Mouse (Mus musculus) left cerebral cortex, adult 8-10 months (tissue): ENCODE measurements around the gene Dhdds. TPM values are rescaled to one million over a fixed set of nuclear protein-coding genes. Genes with fewer than 3 reads are reported as not detected.
A peak's percentile ranks its signal among the peaks of the same experiment; 100 is the strongest.
"Not testable (repeated sequence)": the region's sequence is repeated elsewhere in the genome, so short reads cannot be mapped to it uniquely, and the experiment has no call there.

Experiments used
- DNase-seq, 2 experiments: peaks; one replicate each; pipeline ENCODE4 v3.0.0; 2022; ENCODE audit warnings: low spot score in 2 of 2
- total RNA-seq, 4 experiments: library from RNA; stranded (reverse); gene quantifications; 2 replicates each; pipeline ENCODE4 v1.2.4; 2022

The Dhdds gene
- total RNA-seq, 4 experiments from 2014 or later = 63.6 to 73.6 (median 68.4) TPM

DNA sequence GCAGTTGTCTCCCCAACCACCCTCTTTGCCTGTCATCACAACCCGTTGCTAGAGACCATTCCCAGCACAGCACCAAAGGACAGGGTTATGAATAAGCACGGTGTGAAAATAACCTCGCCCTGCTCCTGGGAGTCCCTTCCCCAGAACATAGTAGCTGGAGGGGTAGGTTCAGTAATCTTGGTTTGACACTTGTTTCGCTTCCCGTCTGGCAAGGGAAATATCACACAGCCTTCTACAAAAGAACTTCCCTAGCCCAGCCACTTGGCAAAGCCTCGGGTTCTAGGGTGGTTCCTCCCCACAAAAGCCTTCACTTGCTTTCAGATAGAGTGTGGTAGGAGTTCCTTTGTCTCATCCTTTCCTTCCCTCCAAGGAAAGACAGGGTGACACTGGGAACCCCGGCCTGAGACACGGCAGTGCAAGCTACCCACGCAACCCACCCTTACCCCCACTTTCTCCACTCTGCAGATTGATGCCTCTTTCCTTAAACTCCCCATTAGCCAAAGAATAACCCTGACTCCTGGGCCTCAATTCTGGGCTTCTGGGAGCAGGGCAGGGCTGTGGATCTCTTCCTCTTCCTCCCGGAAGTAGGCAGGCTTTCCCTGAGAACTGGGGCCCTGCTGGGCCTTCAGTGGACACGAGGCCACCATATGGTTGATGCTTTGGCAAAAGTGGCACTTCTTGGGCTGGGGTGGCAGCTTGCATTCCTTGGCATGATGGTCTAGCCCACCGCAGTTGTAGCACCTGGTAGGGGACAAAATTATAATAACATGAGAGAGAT lies 5.1 kb upstream of the Dhdds start:
- DNase-seq = no peak

DNA sequence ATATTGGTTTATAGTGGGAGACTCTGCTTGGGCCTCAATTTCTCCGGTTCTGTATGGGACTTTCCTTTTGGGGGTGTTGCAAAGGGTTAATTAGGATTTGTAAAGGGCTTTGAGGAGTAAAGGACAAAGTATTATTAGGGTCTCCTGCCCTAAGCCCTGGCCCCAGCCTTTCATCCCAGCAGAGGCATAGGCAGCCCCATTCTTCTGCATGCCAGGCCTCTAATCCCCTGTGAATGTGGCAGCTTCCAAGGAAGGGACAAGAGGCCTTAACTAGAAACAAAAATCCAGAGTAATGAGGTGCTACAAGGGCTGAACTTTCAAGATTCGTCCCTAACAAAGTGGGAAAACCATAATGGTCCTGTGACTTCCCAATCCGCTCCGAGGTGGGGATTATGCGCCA lies 2.2 kb upstream of the Dhdds start:
- no peak for DNase-seq

DNA sequence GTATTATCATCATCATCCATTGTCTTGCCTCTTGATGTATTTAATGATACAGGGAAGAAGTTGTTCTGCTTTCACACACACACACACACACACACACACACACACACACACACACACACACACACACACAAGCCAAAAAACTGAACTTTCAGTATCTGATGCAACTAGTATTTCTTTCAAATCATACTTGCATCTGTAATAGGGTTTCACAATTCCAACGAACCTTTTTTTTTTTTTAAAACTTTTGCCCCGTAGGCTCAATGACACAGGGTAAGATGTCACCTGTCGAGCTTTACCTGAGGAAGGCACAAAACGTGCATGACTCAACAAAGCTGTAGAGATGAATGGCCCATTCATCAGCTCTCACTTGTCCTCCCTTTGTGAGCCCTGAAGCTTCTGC lies 1.5 kb upstream of the Dhdds start:
- DNase-seq = no peak

DNA sequence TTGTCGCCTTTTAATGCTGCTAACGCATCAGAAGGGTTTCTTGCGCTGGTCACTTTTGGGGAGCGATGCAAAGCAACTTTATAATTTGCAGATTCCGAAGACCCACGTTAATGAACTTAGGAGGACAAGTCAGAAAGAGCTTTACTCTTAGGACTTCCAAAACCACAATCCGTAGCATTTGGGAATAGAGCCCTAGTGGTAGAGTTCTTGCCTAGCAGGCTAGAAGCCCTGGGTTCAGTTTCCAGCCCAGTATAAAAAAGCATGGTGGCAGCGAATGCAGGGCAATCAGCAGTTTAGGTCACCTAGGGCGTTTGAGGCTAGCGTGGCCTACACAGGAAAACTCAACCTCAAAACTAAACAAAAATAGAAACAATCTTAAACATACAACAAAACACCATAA lies 992 bp upstream of the Dhdds start:
- no peak for DNase-seq

DNA sequence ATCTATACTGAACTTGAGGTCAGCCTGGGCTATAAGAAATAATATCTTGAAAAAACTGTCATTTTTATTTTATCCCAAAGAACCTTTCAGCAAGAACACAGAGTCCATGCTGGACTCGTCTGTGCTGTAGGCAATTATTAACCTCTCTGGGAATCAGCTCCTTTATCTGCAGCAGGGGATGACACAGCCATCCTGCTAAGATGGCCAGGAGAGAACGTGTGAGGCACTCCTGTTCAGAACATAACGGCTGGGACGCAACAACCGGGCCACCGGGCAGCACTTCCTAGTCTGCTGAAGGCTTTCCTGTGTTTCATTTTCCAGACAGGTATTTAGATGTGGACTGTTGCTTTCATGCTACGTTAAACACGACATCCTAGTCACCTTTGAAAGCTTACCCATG lies 6.0 kb downstream of the Dhdds start:
- DNase-seq = no peak

DNA sequence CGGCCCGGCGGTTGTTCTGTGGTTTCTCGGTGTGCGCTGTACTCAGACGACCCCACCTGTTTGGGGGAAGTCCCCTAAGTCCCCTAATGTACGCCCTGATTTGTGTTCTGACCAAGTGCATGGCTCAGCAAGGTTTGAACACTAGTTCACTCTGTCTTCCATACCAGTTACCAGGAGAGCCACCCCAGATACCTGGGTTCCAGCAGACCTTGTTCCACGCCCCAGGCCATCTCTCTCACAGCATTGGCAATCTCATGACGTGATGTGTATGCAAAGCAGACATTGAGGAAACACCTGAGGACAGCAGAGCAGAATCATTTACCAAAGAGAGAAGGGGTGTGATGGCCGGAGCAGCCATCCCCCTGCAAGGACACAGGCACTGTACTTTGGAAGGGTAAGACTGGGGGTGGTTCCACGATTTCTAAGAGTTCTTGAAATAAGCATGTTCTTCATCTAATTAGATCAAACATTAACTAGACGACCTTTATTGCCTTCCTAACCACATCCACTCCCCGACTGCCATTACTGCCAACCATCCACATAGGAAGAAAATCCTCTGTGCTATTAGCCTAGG lies 9.5 kb downstream of the Dhdds start:
- DNase-seq = no peak

DNA sequence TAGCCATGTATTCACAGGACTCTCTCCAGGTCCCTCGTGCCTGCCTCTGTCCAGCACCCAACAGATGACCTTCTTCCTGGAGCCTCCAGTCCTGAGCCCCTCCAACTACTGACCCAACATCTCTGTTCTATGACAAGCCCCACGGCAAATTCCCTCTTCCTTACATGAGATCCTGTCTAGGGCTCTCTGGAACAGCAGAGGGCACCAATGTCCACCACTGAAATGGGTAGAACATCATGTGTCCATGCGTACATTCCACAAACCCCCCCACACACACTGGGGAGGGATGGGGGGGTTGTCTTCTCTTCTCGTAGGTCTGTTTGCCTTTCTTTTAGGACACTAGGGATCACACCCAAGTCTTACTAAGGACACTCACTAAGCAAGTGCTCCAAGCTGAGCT lies 10.7 kb downstream of the Dhdds start:
- DNase-seq = no peak

DNA sequence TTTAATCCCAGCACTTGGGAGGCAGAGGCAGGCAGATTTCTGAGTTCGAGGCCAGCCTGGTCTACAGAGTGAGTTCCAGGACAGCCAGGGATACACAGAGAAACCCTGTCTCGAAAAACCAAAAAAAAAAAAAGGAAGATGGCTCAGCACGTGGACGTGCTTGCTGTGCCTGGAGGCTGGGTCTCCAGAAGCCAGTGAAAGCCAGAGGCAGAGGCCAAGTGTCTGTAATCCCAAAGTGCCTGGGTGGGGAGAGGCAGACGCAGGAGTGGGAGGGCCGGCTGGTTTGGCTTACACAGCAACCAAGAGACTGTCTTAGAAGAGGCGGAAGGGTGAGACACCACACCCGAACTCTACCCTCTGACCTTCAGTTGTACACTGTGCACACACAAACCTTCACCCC lies 12.4 kb downstream of the Dhdds start:
- DNase-seq = not testable (repeated sequence)

DNA sequence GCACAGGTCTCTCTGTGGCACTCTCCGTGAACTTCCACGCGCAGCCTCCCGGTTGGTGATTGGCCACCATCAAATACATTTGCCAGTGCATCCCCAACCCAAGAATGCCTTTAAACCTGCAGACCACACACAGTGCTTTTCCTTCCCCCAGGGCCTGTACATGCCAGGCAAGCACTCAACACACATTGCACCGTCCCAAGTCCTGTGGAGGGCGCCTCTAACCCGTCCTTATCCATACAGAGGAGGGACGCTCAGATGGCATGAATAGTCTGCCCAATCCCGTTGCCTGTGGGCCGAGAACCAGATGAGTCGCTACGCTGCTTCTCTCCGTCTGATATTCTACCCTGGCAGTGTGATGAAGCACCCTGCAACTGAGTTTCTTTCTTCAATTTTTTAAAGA lies 17.8 kb downstream of the Dhdds start:
- DNase-seq = no peak

DNA sequence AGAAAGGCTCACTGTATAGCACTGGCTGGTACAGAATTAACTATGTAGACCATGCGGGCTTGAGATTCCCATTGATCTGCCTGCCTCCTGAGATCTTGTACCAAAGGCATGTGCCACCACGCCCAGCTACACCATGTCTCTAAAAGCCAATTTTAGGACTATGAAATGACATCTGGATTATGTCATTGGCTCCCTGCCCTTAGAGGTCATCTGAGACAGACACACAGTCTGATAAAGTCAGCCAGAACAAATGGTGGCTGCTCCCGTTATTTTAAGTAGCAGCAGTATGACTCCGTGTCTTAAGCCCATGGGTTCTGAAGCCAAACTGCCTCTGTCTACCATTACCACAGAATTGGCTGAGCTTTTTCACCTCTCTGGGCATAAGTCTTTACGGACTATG lies 20.2 kb downstream of the Dhdds start:
- no peak for DNase-seq

DNA sequence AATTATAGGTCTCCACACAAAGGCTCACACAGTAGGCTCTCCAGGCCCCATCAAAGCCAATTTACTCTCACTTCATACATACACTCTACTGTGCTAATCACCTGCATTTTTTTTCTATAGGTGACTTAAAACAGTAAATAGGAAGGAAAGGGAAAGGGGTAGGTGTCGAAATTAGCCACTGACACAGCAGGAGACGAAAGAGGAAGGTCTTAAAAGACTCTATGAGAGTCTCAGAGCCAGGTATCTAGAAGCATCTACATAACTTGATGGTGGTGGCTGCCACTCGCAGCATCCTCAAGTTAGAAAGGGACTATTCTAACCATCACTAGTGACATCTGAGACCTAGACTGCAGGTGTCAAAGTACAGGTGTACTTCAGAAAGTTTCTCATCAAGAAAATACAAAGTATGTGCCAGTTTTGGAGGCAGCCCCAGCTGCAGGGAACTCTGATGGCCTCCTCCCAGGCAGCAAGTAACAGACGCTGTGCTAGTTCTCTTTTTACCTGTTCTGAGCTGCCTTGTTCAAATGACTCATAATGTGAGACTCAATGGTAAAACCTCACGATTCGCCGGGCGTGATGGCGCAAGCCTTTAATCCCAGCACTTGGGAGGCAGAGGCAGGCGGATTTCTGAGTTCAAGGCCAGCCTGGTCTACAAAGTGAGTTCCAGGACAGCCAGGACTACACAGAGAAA lies 22.6 kb downstream of the Dhdds start:
- no peak for DNase-seq

DNA sequence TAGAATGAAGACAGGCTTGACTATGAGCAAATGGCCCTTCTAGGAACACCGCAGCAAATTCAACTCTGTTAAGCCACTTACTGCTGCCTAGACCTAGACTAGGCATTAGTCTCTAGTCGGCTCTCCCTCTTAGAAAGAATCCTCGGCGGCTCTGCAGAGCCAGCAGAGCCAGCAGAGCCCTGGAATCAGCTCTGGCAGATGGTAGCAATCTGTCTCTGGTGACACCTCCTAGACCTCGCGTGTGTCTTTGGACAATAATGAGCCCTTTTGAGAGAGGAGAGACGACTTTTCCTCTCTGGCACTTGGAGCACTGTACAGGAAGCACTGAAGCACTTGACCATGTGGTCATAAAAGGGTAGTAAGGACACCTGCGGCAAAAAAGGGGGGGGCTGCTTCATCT lies 29.0 kb downstream of the Dhdds start:
- no peak for DNase-seq

DNA sequence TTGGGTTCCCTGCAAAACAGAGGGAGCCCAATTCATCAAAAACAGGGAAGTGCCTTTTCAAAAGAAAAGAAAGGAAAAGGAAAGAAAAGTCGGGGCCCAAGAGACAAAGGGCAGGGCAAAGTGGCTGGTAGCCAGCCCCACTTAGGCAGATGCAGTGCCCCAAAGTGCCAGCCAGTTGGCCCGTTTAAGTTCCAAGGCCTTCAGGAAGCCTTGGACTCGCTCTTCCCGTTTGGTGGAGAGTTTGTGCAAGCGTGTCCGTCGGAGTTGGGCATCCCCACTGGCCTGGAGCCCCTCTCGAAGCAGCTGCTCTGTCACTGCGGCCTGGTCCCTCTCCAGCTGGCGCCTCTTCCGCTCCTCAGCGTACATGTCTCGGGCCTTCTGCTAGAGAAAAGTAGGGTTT lies 29.8 kb downstream of the Dhdds start:
- DNase-seq = no peak

DNA sequence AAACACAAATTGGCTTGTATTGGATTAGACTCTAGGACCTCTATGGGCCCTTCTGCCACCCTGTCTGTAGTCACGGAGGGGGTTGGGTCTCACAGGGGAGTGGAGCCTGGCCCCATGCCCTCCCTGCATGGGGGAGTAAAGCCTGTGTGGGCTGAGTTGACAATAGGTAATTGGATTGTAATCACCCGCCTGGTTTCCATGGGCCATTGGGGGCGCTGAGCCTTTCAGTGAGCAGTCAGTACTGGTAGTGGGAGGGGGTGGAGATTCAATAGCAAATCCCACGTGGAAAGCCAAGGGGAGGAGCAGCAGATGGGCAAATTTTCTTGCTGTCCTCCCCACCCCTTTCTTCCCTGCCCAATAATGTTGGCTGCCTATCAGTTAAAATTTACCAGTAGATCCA lies 30.5 kb downstream of the Dhdds start:
- DNase-seq = no peak

DNA sequence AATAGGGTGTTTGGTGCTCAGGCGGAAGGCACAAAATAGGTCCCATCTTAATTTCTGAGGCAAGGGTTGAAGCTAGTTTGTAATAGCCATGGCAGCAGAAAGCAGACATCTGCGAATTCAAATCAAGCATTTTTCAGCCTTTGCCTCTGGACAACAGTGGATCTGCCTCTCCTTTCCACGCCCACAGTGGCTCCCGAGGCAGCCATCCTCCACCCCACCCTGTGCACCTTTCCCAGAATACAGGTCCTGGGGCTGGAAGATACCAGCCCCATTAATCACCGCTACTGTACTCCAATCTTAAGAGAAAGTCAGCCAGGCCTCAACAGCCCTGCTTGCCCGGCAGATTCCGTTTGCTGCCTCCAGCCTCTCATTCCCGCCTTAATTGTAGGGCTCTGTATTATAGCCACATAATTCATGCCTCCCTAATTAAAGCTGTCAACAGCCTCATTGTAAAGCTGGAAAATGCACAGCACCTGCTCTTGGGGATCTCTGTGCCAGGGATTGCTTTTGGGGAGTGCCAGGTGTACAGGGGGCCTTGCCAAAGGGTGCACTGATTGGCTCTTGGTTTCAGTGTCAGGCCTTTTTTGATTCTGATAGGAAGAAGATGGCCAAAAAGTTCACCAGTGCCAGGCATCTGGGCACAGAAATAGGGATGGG lies 31.5 kb downstream of the Dhdds start:
- no peak for DNase-seq

DNA sequence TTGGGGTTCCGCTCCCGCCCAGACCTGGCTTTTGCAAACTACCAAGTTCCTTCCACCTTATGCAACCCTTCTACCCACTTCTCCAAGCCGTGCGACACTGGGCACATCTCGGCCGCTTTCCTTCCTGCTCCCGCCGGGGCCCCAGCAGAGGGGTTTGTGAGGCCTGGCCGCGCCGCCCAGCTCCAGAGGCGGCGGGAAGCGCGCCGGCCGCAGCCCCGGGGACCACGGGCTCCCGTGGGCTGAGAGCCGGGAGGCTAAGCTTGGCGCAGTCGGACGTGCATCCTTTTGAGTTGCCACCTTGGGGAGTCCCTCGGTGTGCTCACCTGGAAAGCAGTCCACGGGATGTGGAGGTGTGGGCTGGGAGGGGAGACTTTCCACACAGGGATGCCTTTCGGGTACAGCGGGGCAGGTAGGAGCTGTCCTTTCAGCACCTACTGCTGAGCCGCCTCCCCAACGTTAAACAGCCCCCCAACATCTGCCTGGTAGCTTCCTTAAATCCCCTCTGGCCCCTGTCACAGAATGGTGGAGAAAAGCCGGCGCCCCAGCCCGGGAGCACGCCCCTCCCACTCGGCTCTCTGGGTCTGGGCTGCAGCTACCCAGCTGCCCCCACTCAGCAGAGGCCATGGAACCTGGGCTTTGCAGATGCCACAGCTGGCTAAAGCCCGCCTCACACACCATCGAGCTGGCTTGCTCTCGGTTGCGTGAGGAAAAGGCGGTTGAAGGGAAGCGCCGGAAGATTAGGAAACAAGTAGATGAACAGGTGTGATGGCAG lies 32.4 kb downstream of the Dhdds start, which contains the start of gene Hmgn2:
TSS of gene Hmgn2 (minus strand) at position 501 of the 772 bp plus-strand sequence.
- DNase-seq = peak; percentile 35 to 37

DNA sequence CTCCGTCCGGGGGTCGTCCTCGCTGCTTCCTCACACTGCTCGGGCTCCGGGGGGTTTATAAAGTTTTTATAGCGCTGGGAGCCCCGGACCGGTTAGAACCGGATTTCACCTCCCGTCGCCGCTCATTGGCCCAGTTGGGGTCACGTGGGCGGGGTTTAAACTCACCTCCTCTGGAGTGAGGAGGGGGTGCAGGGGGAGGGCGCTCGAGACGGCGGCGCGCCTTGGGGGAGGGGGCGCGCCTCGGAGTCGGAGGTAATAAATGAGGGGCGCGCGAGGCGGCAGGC lies 32.9 kb downstream of the Dhdds start:
- DNase-seq = peak; percentile 68 to 91

DNA sequence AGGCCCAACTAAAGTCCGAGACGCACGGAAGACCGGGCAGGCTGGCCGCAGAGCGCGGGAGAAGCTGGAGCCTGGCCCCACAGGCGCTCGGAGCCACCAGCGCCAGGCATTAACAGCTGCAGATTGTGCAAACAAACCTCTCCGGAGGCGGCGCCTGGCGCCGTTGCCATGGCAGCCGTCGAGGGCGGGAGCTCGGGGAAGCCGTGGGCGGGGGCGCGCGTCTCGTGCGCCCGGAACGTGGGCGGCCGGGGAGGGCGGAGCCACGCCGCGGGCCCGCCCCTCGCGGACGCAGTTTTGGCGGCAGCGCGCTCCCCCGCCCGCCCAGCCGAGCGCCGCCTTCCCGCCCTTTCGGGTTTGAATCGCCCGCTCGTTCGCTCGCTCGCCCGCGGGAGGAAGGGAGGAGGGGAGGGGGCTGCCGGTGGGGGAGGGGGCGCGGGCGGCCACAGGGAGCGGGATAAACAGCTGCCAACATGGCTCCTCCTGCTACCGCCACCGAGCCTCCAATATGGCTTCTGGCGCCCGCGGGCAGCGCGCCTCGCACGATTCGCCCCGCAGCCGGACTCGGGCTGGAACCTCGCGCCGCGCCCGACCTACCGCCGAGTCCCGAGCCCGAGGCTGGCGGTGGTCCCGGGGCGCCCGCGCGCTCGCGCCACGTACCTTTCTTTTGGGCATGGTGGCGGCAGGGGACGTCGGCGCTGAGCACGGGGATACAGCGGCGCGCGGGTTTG lies 33.4 kb downstream of the Dhdds start:
- DNase-seq = peak; percentile 91 to 97

DNA sequence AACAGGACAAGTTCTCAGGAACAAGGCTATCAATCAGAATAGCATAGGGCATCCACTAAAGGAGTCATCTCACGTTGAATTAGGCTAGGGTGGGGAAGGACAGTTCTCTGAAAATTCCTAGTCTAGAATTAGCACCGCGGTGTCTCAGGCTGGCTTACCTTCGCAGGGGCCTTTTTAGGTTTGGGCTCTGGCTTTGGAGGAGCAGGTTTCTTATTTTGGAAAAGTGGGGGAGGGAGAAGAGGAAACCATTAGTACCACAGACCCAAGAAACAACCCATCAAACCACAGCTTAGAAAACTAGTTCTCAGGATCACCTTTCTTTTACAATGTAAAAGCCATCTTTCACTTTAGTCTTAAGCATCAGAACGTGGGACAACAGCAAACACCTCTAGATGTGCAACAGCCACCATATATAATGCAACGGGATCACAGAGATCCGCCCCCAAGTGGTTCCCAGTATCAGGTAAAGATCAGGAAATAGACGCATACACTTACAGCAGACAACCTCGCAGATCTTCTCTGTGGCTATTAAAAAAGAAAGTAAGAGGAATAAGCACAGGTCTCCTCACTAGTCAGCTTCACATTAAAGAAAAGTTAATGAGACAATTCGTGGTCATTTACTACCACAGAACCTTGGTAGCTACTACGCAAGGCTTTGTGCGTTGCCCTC lies 34.3 kb downstream of the Dhdds start:
- DNase-seq = no peak

DNA sequence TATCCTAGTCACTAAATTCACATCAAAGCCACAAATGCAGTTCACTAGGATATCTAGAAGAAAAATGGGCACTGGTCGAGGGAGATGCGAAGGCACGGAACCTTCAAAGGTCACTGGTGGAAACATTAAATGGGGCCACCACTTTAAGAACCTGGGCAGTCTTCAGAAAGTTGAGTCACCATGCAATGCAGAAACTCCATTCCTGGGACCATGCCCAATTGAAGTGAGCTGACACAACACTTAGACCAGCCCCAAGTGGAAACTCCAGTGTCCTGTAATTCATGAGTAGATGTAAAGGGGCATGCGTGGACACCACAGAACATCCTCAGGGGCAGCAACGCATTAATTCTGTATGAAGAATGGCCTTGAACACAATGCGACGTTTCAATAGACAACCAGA lies 38.2 kb downstream of the Dhdds start:
- DNase-seq = no peak
